Mouse (Mus musculus): ENCODE results near the gene Gm45785. TPM values are rescaled to one million over a fixed set of nuclear protein-coding genes. Genes with fewer than 3 reads are reported as not detected.

The Gm45785 gene
- total and polyA plus RNA-seq, 3 experiments, result not detected

DNA sequence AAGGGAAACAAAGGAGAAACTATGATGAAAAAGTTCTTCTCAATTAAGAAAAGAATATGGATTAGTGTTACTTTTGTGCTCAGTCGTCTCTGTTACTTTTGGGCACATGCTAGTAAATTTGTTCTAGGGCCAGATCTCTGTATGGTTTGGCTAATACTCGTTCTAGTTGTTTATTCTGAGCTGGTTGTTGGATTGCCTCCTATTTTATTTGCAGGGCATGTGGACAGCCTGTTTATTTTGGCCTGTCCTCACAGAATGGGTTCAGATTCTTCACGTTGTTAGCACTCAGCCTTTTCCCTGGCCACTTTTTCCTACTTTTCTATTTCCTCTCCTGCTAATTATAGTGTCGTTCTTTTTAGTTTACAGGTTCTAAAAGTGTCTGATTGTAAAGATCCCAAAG lies 62.6 kb downstream of the Gm45785 start:
- TF ChIP-seq SIN3A (IDR thresholded peaks at IDR 0.05; ENCODE audit: low read length), result no peak
- no peak for TF ChIP-seq JUND (IDR thresholded peaks at IDR 0.05; ENCODE audit: low read depth, low read length)
- TF ChIP-seq HCFC1 (IDR thresholded peaks at IDR 0.05; ENCODE audit: low read depth, low read length), result no peak
- TF ChIP-seq E2F4 (IDR thresholded peaks at IDR 0.05; ENCODE audit: borderline replicate concordance, low read depth, low read length), result no peak
- no peak for TF ChIP-seq ZNF384 (IDR thresholded peaks at IDR 0.05; ENCODE audit: low read depth, low read length)
- no peak for TF ChIP-seq POLR2AphosphoS5 (IDR thresholded peaks at IDR 0.05; ENCODE audit: borderline replicate concordance, low read depth, low read length)
- TF ChIP-seq CHD1 (IDR thresholded peaks at IDR 0.05; ENCODE audit: low read depth, low read length), result no peak
- TF ChIP-seq MAZ (IDR thresholded peaks at IDR 0.05; ENCODE audit: low read depth, low read length), result no peak
- no peak for TF ChIP-seq TBP (IDR thresholded peaks at IDR 0.05; ENCODE audit: low read depth, low read length)
- Histone ChIP-seq H3K4me1 (ENCODE audit: control insufficient read depth in 1 of 2, insufficient read depth in 2 of 2, low read length in 2 of 2) (no peaks in the 10 kb centered on the region), H3K9me3 (replicated peaks; ENCODE audit: insufficient read depth, low read length) (no peaks in the 10 kb centered on the region), H3K27ac (ENCODE audit: control insufficient read depth, low read depth, low read length) (no peak overlapping the region), H3K4me3 (ENCODE audit: control insufficient read depth in 1 of 2, insufficient read depth in 1 of 2, low read depth in 2 of 2, low read length in 2 of 2) (no peak overlapping the region), H3K9ac (ENCODE audit: control insufficient read depth, low read depth, low read length, poor library complexity, severe bottlenecking) (no peak overlapping the region), H3K79me2 (ENCODE audit: control insufficient read depth, insufficient read depth, low read length, poor library complexity) (no peaks in the 10 kb centered on the region), H3K27me3 (ENCODE audit: control insufficient read depth in 1 of 2, insufficient read depth in 2 of 2, low read length in 2 of 2) (peaks cover 3 to 8% of the 10 kb centered on the region in 2 experiments), H3K36me3 (ENCODE audit: control insufficient read depth in 1 of 2, insufficient read depth in 2 of 2, low read length in 2 of 2) (no peaks in the 10 kb centered on the region)
- no peak for DNase-seq (ENCODE audit: low read depth, low spot score)

DNA sequence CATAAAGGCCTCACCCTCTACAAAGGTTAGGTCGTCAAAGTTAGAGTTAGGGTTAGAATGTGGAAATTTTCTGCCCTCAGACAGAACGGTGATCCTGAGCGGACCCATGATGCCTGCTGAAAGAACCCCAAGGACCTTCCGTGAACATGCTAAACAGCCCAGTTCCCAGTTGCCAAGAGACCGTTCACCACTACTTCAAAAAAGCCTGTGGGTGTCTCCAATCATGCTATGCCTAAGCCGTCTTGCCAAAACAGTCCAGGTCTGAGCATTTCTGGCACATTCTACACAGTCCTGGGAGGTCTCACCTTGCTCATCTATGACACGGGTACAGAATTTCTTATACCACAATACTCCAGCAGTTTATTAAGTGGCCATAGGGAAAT lies 68.1 kb downstream of the Gm45785 start:
- DNase-seq (ENCODE audit: low read depth, low spot score), result no peak
- Histone ChIP-seq H3K27me3 (ENCODE audit: control insufficient read depth in 1 of 2, insufficient read depth in 2 of 2, low read length in 2 of 2) (peaks cover 0 to 2% of the 10 kb centered on the region in 2 experiments; a peak in 1 of 4 replicates), H3K79me2 (ENCODE audit: control insufficient read depth, insufficient read depth, low read length, poor library complexity) (no peaks in the 10 kb centered on the region), H3K4me1 (ENCODE audit: control insufficient read depth in 1 of 2, insufficient read depth in 2 of 2, low read length in 2 of 2) (no peaks in the 10 kb centered on the region), H3K9me3 (replicated peaks; ENCODE audit: insufficient read depth, low read length) (no peaks in the 10 kb centered on the region), H3K36me3 (ENCODE audit: control insufficient read depth in 1 of 2, insufficient read depth in 2 of 2, low read length in 2 of 2) (no peaks in the 10 kb centered on the region), H3K4me3 (ENCODE audit: control insufficient read depth in 1 of 2, insufficient read depth in 1 of 2, low read depth in 2 of 2, low read length in 2 of 2) (no peak overlapping the region), H3K9ac (ENCODE audit: control insufficient read depth, low read depth, low read length, poor library complexity, severe bottlenecking) (no peak overlapping the region), H3K27ac (ENCODE audit: control insufficient read depth, low read depth, low read length) (no peak overlapping the region)
- TF ChIP-seq POLR2AphosphoS5 (IDR thresholded peaks at IDR 0.05; ENCODE audit: borderline replicate concordance, low read depth, low read length), result no peak
- no peak for TF ChIP-seq MYB (IDR thresholded peaks at IDR 0.05; ENCODE audit: low read depth, low read length)
- TF ChIP-seq ZMIZ1 (IDR thresholded peaks at IDR 0.05; ENCODE audit: low read depth, low read length), result no peak
- no peak for TF ChIP-seq TCF12 (IDR thresholded peaks at IDR 0.05; ENCODE audit: low read depth, low read length)
- TF ChIP-seq MEF2A (IDR thresholded peaks at IDR 0.05; ENCODE audit: extremely low read depth, insufficient replicate concordance, low read depth, low read length, poor library complexity, severe bottlenecking), result no peak
- TF ChIP-seq POLR2A (IDR thresholded peaks at IDR 0.05; ENCODE audit: control insufficient read depth in 1 of 2, insufficient read depth in 1 of 2, low read depth in 1 of 2, low read length in 2 of 2, poor library complexity in 1 of 2), result no peak
- TF ChIP-seq TAL1 (IDR thresholded peaks at IDR 0.05; ENCODE audit: low read length), result no peak
- TF ChIP-seq NRF1 (IDR thresholded peaks at IDR 0.05; ENCODE audit: insufficient read depth, low read depth, low read length, poor library complexity, severe bottlenecking), result no peak
- TF ChIP-seq UBTF (IDR thresholded peaks at IDR 0.05; ENCODE audit: borderline replicate concordance, insufficient read depth, low read depth, low read length), result no peak
- no peak for TF ChIP-seq RAD21 (IDR thresholded peaks at IDR 0.05; ENCODE audit: low read depth, low read length)
- no peak for TF ChIP-seq GATA1 (IDR thresholded peaks at IDR 0.05; ENCODE audit: low read depth, low read length)
- no peak for TF ChIP-seq MAX (IDR thresholded peaks at IDR 0.05; ENCODE audit: low read length)
- TF ChIP-seq ZKSCAN1 (IDR thresholded peaks at IDR 0.05; ENCODE audit: low read depth, low read length), result no peak
- no peak for TF ChIP-seq EP300 (IDR thresholded peaks at IDR 0.05; ENCODE audit: low read depth in 1 of 2, low read length in 2 of 2)
- no peak for TF ChIP-seq MYC (IDR thresholded peaks at IDR 0.05; ENCODE audit: low read depth, low read length)

Data from MEL (cell line).